Mouse (Mus musculus) bone marrow, adult 2 months (tissue): ENCODE results near the gene Atr. TPM values are rescaled to one million over a fixed set of nuclear protein-coding genes. Genes with fewer than 3 reads are reported as not detected.

Experiments
- H3K27ac ChIP-seq: fragments of 200-500 bp; 2 replicates; pipeline ENCODE4 v1.5.1; 2012; ENCODE audit warnings: low read depth, mild to moderate bottlenecking, control low read depth, inconsistent platforms, low read length; ENCODE audit not compliant: control insufficient read depth, poor library complexity, insufficient read depth
- H3K4me1 ChIP-seq: fragments of 200-500 bp; 2 replicates; pipeline ENCODE4 v1.6.1; 2011; ENCODE audit warnings: low read length; ENCODE audit not compliant: control insufficient read depth, insufficient read depth
- H3K4me3 ChIP-seq: fragments of 200-500 bp; replicated peaks from 2 replicates; pipeline ENCODE3; 2011; ENCODE audit warnings: mild to moderate bottlenecking, low read depth, low read length, control low read depth; ENCODE audit not compliant: control insufficient read depth
- CTCF ChIP-seq: fragments of 200-500 bp; IDR thresholded peaks from 2 replicates; pipeline ENCODE4 v1.5.1; 2011; ENCODE audit warnings: low read length, control low read depth; ENCODE audit not compliant: control insufficient read depth, insufficient read depth
- POLR2A ChIP-seq: fragments of 200-500 bp; IDR thresholded peaks from 2 replicates; pipeline ENCODE4 v1.6.1; 2011; ENCODE audit warnings: low read depth, mild to moderate bottlenecking, control low read depth, low read length, borderline replicate concordance; ENCODE audit not compliant: control insufficient read depth
- WGBS: fragments of 180-500 bp; shearing (Covaris S2); methylation state at CpG from one replicate; pipeline ENCODE4 v1.1.7; 2018; 5-methylcytosine and 5-hydroxymethylcytosine counted together
- polyA plus RNA-seq: library from polyadenylated mRNA; stranded (reverse); fragments of >200 nt; gene quantifications from 2 replicates; pipeline ENCODE4 v1.2.4, GENCODE M21; 2011; ENCODE audit warnings: low replicate concordance; ENCODE audit not compliant: missing spikeins, insufficient read depth, insufficient read length

Gene Atr
- polyA plus RNA-seq, 1 experiment, result 7.5 TPM

- H3K27ac ChIP-seq, result no peak overlapping the region
- 91% methylated on average over 2 of the region's 2 CpGs for WGBS
- TF ChIP-seq POLR2A (no peak), CTCF (no peak)
- H3K4me3 ChIP-seq, result no peak overlapping the region
- no peaks in the 10 kb centered on the region for H3K4me1 ChIP-seq
These were observed 134.9 kb downstream of the Atr start for GRCm38 (mm10) chr9:95992255-95992654.

Other genes starting within 250 kb of the Atr start
- 1.6 TPM in 1 of 2 replicates, not detected in the other for gene Pcolce2, start 220.0 kb upstream of the Atr start, polyA plus RNA-seq
- gene Trpc1, start 107.2 kb upstream of the Atr start, polyA plus RNA-seq, result 0.87 and 1.0 TPM in 2 replicates
- gene Pls1, start 12.3 kb upstream of the Atr start, polyA plus RNA-seq, result 3.4 and 4.0 TPM in 2 replicates
- gene Xrn1, start 97.2 kb downstream of the Atr start, polyA plus RNA-seq, result 8.6 and 16.9 TPM in 2 replicates